Mouse (Mus musculus) E14TG2a.4 (cell line): Measurements from ENCODE around the gene Iqschfp.

Experiments used
- CTCF ChIP-seq: conservative IDR thresholded peaks from 2 replicates; pipeline ENCODE4 v1.5.1; 2014; ENCODE audit warnings: low read length
- NANOG ChIP-seq: IDR thresholded peaks from 2 replicates; pipeline ENCODE4 v1.6.1; 2014; ENCODE audit warnings: borderline replicate concordance, low read length, mixed read lengths
- POU5F1 ChIP-seq: IDR thresholded peaks from 2 replicates; pipeline ENCODE4 v1.6.1; 2014; ENCODE audit warnings: low read length, borderline replicate concordance

DNA sequence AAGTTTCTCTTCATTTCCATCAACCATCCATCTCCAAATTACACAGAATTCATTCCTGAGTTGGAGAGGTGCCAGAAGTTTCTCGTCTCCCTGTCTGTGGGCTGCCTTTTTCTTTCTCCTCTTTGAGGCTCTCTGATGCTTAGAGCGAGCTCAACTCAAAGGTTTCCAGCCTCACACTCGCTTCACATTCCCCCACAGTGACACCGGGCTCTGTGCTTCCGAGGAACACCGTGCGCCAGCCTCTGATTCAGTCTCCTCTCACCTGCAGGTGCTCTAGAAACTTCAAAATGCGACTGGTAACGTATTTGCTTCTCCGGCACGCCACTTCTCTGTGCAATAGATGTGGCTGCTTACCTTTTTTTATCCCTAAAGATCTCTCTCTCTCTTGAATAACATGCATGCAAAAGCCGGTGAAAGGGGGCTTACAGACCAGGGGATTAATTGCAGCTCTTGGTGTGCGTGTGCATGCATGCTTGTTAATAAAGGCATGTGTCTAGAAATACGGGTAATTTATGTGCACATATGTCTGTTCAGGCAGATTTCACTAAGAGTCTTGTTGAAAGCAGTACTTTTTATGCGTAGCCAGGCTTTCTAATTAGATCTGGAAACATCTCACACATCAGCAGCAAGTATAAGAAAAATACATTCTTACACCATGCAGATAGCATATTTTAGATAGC, at the start of gene Iqschfp, which contains the start of gene Iqcj:
- no peak for TF ChIP-seq CTCF
- TF ChIP-seq NANOG: no peak
- no peak for TF ChIP-seq POU5F1
